In the genomic region with DNA sequence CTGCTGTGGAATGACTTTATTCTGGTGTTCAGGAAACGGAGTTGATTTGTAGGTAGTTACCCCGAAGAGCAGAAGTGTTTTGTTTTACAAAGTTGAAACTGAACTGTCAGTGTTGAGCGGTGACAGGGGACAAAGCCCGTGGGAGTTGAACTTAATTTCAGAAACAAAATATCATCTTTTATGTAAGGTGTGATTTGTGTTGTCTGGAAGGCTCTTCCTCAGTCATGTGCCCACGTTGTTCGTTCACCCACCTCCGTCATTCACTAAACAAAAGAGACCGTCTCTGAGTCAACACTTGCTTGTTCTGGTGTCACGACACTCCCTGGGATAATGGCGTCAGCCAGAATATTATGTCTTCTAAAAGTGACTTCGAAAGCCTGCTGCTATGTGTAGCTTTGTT, we compare ENCODE assay signal across 24 mouse cellular contexts. TPM values are rescaled to one million over a fixed set of nuclear protein-coding genes. Genes with fewer than 3 reads are reported as not detected.
DNase-seq lines count a peak whose midpoint lies in the region; ATAC-seq and TF ChIP-seq lines count a peak whose summit lies in the region.
"Had no signal": no experiment of that assay in that cellular context is flagged by ENCODE, and none has a peak within 500 bp of the region (broad histone marks: within the 10 kb centered on the region; RNA-seq: fewer than 3 reads in every experiment).

No protein-coding gene starts in this region.

- ATAC-seq in forebrain, embryonic 12.5 days (ENCODE audit: low FRiP score): no peak
- ATAC-seq in forebrain, embryonic 14.5 days: no peak
- ATAC-seq in kidney, embryonic 15.5 days (replicated peaks; ENCODE audit: low FRiP score): no peak
- ATAC-seq in stomach, embryonic 16.5 days (ENCODE audit: insufficient read depth, low FRiP score): no peak
- no peak for ATAC-seq in stomach, postnatal 0 days (ENCODE audit: low FRiP score, low TSS enrichment)
- ATAC-seq: hindbrain, postnatal 0 days; liver, embryonic 12.5 days; midbrain, embryonic 15.5 days had no signal

- H3K9me3 ChIP-seq in forebrain, embryonic 12.5 days: no peaks in the 10 kb centered on the region
- H3K9me3 ChIP-seq in forebrain, embryonic 14.5 days (replicated peaks; ENCODE audit: control insufficient read depth, low read length): no peaks in the 10 kb centered on the region
- no peaks in the 10 kb centered on the region for H3K9me3 ChIP-seq in kidney, embryonic 15.5 days (replicated peaks)
- H3K9me3 ChIP-seq in stomach, embryonic 16.5 days (replicated peaks; ENCODE audit: control insufficient read depth, low read length): no peaks in the 10 kb centered on the region
- H3K9me3 ChIP-seq in stomach, postnatal 0 days (ENCODE audit: control insufficient read depth, low read length): no peaks in the 10 kb centered on the region
- H3K9me3 ChIP-seq: heart, embryonic 10.5 days; limb, embryonic 13.5 days; liver, embryonic 12.5 days; midbrain, embryonic 15.5 days; neural tube, embryonic 12.5 days had no signal

- H3K27me3 ChIP-seq in forebrain, embryonic 12.5 days: no peaks in the 10 kb centered on the region
- H3K27me3 ChIP-seq in forebrain, embryonic 14.5 days (replicated peaks; ENCODE audit: control insufficient read depth, insufficient read depth, low read length): no peaks in the 10 kb centered on the region
- H3K27me3 ChIP-seq in kidney, embryonic 15.5 days: no peaks in the 10 kb centered on the region
- no peaks in the 10 kb centered on the region for H3K27me3 ChIP-seq in stomach, embryonic 16.5 days (ENCODE audit: control insufficient read depth, insufficient read depth, low read length)
- H3K27me3 ChIP-seq in stomach, postnatal 0 days (ENCODE audit: control insufficient read depth, insufficient read depth, low read length): no peaks in the 10 kb centered on the region
- H3K27me3 ChIP-seq: limb, embryonic 13.5 days; liver, embryonic 12.5 days; megakaryocyte, embryonic 14.5 days; midbrain, embryonic 15.5 days; neural tube, embryonic 12.5 days had no signal

- H3K4me2 ChIP-seq in forebrain, embryonic 12.5 days: no peak overlapping the region
- no peak overlapping the region for H3K4me2 ChIP-seq in forebrain, embryonic 14.5 days (ENCODE audit: low read length)
- no peak overlapping the region for H3K4me2 ChIP-seq in kidney, embryonic 15.5 days
- no peak overlapping the region for H3K4me2 ChIP-seq in stomach, embryonic 16.5 days (ENCODE audit: low read depth, low read length)
- H3K4me2 ChIP-seq in stomach, postnatal 0 days (replicated peaks; ENCODE audit: low read depth): no peak overlapping the region
- H3K4me2 ChIP-seq: limb, embryonic 13.5 days; liver, embryonic 12.5 days; midbrain, embryonic 15.5 days; neural tube, embryonic 12.5 days had no signal

- no peak overlapping the region for H3K4me3 ChIP-seq in forebrain, embryonic 12.5 days (replicated peaks)
- no peak overlapping the region for H3K4me3 ChIP-seq in forebrain, embryonic 14.5 days (ENCODE audit: low read depth, low read length)
- no peak overlapping the region for H3K4me3 ChIP-seq in kidney, embryonic 15.5 days (replicated peaks)
- H3K4me3 ChIP-seq in stomach, embryonic 16.5 days (replicated peaks; ENCODE audit: low read length): no peak overlapping the region
- no peak overlapping the region for H3K4me3 ChIP-seq in stomach, postnatal 0 days (ENCODE audit: low read depth, low read length)
- H3K4me3 ChIP-seq: heart, embryonic 10.5 days; limb, embryonic 13.5 days; liver, embryonic 12.5 days; megakaryocyte, embryonic 14.5 days; midbrain, embryonic 15.5 days; neural tube, embryonic 12.5 days had no signal

- TF ChIP-seq CTCF in stomach, postnatal 0 days (IDR thresholded peaks at IDR 0.05; ENCODE audit: low read depth): no peak

- no peaks in the 10 kb centered on the region for H3K36me3 ChIP-seq in forebrain, embryonic 12.5 days (replicated peaks)
- H3K36me3 ChIP-seq in forebrain, embryonic 14.5 days (ENCODE audit: control insufficient read depth, insufficient read depth, low read length): no peaks in the 10 kb centered on the region
- H3K36me3 ChIP-seq in kidney, embryonic 15.5 days: no peaks in the 10 kb centered on the region
- no peaks in the 10 kb centered on the region for H3K36me3 ChIP-seq in stomach, embryonic 16.5 days (ENCODE audit: control insufficient read depth, insufficient read depth, low read length)
- H3K36me3 ChIP-seq in stomach, postnatal 0 days (ENCODE audit: control insufficient read depth, insufficient read depth, low read length): no peaks in the 10 kb centered on the region
- H3K36me3 ChIP-seq: heart, embryonic 10.5 days; limb, embryonic 13.5 days; liver, embryonic 12.5 days; midbrain, embryonic 15.5 days; neural tube, embryonic 12.5 days had no signal

- DNase-seq in forebrain, embryonic 14.5 days (ENCODE audit: low spot score): no peak
- no peak for DNase-seq in kidney, postnatal 14 days
- DNase-seq in stomach, postnatal 0 days (ENCODE audit: low spot score): no peak
- DNase-seq in cerebellum, postnatal 36 days: no peak
- DNase-seq: adrenal gland, adult 8-10 months; cerebellum, adult 2 months; cerebellum, postnatal 25 days; embryo, embryonic 11 days; gastrocnemius, postnatal 10 days; lung, adult 18-20 months; lung, postnatal 14 days; right cerebral cortex, postnatal 25 days; thymus, adult 18-20 months; thymus, postnatal 36 days had no signal

- H3K4me1 ChIP-seq in forebrain, embryonic 12.5 days: peaks cover 34% of the 10 kb centered on the region
- peaks cover 27% of the 10 kb centered on the region for H3K4me1 ChIP-seq in forebrain, embryonic 14.5 days (ENCODE audit: control insufficient read depth, insufficient read depth, low read length)
- H3K4me1 ChIP-seq in kidney, embryonic 15.5 days: peaks cover 69% of the 10 kb centered on the region
- H3K4me1 ChIP-seq in stomach, embryonic 16.5 days (ENCODE audit: control insufficient read depth, insufficient read depth, low read length): peaks cover 34% of the 10 kb centered on the region
- peaks cover 5% of the 10 kb centered on the region for H3K4me1 ChIP-seq in stomach, postnatal 0 days (replicated peaks; ENCODE audit: control insufficient read depth, insufficient read depth)

- WGBS in forebrain, embryonic 12.5 days: 65% methylated on average over 11 of the region's 11 CpGs
- WGBS in forebrain, embryonic 14.5 days: 60% methylated on average over 11 of the region's 11 CpGs
- 67% methylated on average over 11 of the region's 11 CpGs for whole genome bisulfite sequencing in kidney, embryonic 15.5 days
- WGBS in stomach, embryonic 16.5 days: 74% methylated on average over 11 of the region's 11 CpGs
- WGBS in stomach, postnatal 0 days: 70% methylated on average over 11 of the region's 11 CpGs

- H3K27ac ChIP-seq in forebrain, embryonic 12.5 days: peak overlapping the region; percentile 42; the same call in 1 of the 2 replicates
- no peak overlapping the region for H3K27ac ChIP-seq in forebrain, embryonic 14.5 days (ENCODE audit: low read depth, low read length)
- H3K27ac ChIP-seq in kidney, embryonic 15.5 days: peak overlapping the region; percentile 60
- peak overlapping the region; percentile 46; the same call in 1 of the 2 replicates for H3K27ac ChIP-seq in stomach, embryonic 16.5 days (ENCODE audit: low read length)
- no peak overlapping the region for H3K27ac ChIP-seq in stomach, postnatal 0 days (replicated peaks)
- H3K27ac ChIP-seq: heart, embryonic 10.5 days; hindbrain, postnatal 0 days; limb, embryonic 13.5 days; liver, embryonic 12.5 days; midbrain, embryonic 15.5 days; neural tube, embryonic 12.5 days had no signal

- no peak for TF ChIP-seq EP300 in stomach, postnatal 0 days (optimal IDR thresholded peaks at IDR 0.05)

- H3K9ac ChIP-seq in forebrain, embryonic 12.5 days: no peak overlapping the region
- no peak overlapping the region for H3K9ac ChIP-seq in forebrain, embryonic 14.5 days (ENCODE audit: low read length)
- H3K9ac ChIP-seq in kidney, embryonic 15.5 days: no peak overlapping the region
- no peak overlapping the region for H3K9ac ChIP-seq in stomach, embryonic 16.5 days (ENCODE audit: low read length)
- H3K9ac ChIP-seq in stomach, postnatal 0 days (ENCODE audit: low read length): no peak overlapping the region
- H3K9ac ChIP-seq: limb, embryonic 13.5 days; liver, embryonic 12.5 days; midbrain, embryonic 15.5 days; neural tube, embryonic 12.5 days had no signal

RNA-seq across cellular contexts. Expression of gene Sh3rf1, which starts 46.3 kb away (rescaled TPM):
- 30.2 and 31.3 TPM in 2 replicates for polyA plus RNA-seq in forebrain, embryonic 12.5 days (2016; fragmentation: Nextera tagmentation; extraction: Ambion mirVana)
- 27.1 and 30.9 TPM in 2 replicates for polyA plus RNA-seq in forebrain, embryonic 14.5 days (2014; fragmentation: Nextera tagmentation; extraction: Ambion mirVana)
- polyA plus RNA-seq in kidney, embryonic 15.5 days (2015; fragmentation: Nextera tagmentation; extraction: Ambion mirVana): 21.4 and 22.4 TPM in 2 replicates
- 10.2 and 11.0 TPM in 2 replicates for polyA plus RNA-seq in stomach, embryonic 16.5 days (2015; fragmentation: Nextera tagmentation; extraction: Ambion mirVana)
- 4.8 and 5.0 TPM in 2 replicates for polyA plus RNA-seq in stomach, postnatal 0 days (2015; fragmentation: Nextera tagmentation; extraction: Ambion mirVana)

Comparison
In these comparisons a context has a peak if more than half of its experiments do, and no peak if none do; other contexts are left out.
1. H3K27ac ChIP-seq: peak in forebrain, embryonic 12.5 days (single experiment), kidney, embryonic 15.5 days (single experiment) and stomach, embryonic 16.5 days (single experiment); none in forebrain, embryonic 14.5 days (single experiment) and stomach, postnatal 0 days (single experiment).